Comparison of ENCODE assay signal across 28 mouse cellular contexts in genomic region chr4:73506860-73507259, GRCm38 (mm10).
"Had no signal": no experiment of that assay in that cellular context is flagged by ENCODE, and none has a peak within 500 bp of the region (broad histone marks: within the 10 kb centered on the region; RNA-seq: fewer than 3 reads in every experiment).

No protein-coding gene starts in this region.

- H3K27ac ChIP-seq: embryonic facial prominence, embryonic 10.5 days; embryonic facial prominence, embryonic 12.5 days; embryonic facial prominence, embryonic 13.5 days; embryonic facial prominence, embryonic 15.5 days; forebrain, embryonic 10.5 days; forebrain, embryonic 12.5 days; forebrain, embryonic 13.5 days; forebrain, embryonic 15.5 days; gastrocnemius, adult 2 months; heart, adult 2 months had no signal

- DNase-seq: cerebellum, adult 2 months; cerebellum, adult 8-10 months; cerebellum, adult 9-10 months; cerebellum, adult 9-11 months; cerebellum, postnatal 10 days; cerebellum, postnatal 14 days; cerebellum, postnatal 25 days; cerebellum, postnatal 36 days; embryo, embryonic 11 days; forebrain, postnatal 0 days; gastrocnemius, adult 2 months; gastrocnemius, postnatal 10 days; gastrocnemius, postnatal 14 days; gastrocnemius, postnatal 25 days; gastrocnemius, postnatal 36 days; heart, adult 18-20 months; heart, adult 2 months had no signal

- H3K4me3 ChIP-seq: embryonic facial prominence, embryonic 10.5 days; embryonic facial prominence, embryonic 12.5 days; embryonic facial prominence, embryonic 13.5 days; embryonic facial prominence, embryonic 15.5 days; erythroblast, embryonic 14.5 days; forebrain, embryonic 10.5 days; forebrain, embryonic 12.5 days; forebrain, embryonic 13.5 days; forebrain, embryonic 15.5 days; gastrocnemius, adult 2 months; heart, adult 2 months had no signal

- ATAC-seq: forebrain, embryonic 13.5 days; forebrain, embryonic 14.5 days; forebrain, embryonic 15.5 days; forebrain, embryonic 16.5 days; forebrain, postnatal 0 days had no signal
